Mouse (Mus musculus) brain, embryonic 14.5 days (tissue): ENCODE measurements around the gene Nubpl.

Experiments
- CTCF ChIP-seq: fragments of 200-500 bp; IDR thresholded peaks from 2 replicates; pipeline ENCODE4 v1.5.1; 2012; ENCODE audit warnings: inconsistent platforms, mild to moderate bottlenecking, moderate library complexity, borderline replicate concordance; ENCODE audit not compliant: insufficient read depth, insufficient read length; ENCODE audit errors: extremely low read depth
- POLR2A ChIP-seq: fragments of 200-500 bp; IDR thresholded peaks from 2 replicates; pipeline ENCODE4 v1.6.1; 2012; ENCODE audit warnings: mild to moderate bottlenecking, inconsistent platforms, borderline replicate concordance; ENCODE audit not compliant: poor library complexity, insufficient read depth, insufficient read length, severe bottlenecking; ENCODE audit errors: extremely low read depth

- TF ChIP-seq CTCF (no peak), POLR2A (no peak)
Observed at GRCm38 (mm10) chr12:52120276-52120675, 22.7 kb downstream of the Nubpl start.
